Mouse (Mus musculus) brain, embryonic 14.5 days (tissue): Measurements from ENCODE around the gene Foxs1.

Source experiments
- CTCF ChIP-seq: fragments of 200-500 bp; IDR thresholded peaks from 2 replicates; pipeline ENCODE4 v1.5.1; 2012; ENCODE audit warnings: inconsistent platforms, mild to moderate bottlenecking, moderate library complexity, borderline replicate concordance; ENCODE audit not compliant: insufficient read depth, insufficient read length; ENCODE audit errors: extremely low read depth
- POLR2A ChIP-seq: fragments of 200-500 bp; IDR thresholded peaks from 2 replicates; pipeline ENCODE4 v1.6.1; 2012; ENCODE audit warnings: mild to moderate bottlenecking, inconsistent platforms, borderline replicate concordance; ENCODE audit not compliant: poor library complexity, insufficient read depth, insufficient read length, severe bottlenecking; ENCODE audit errors: extremely low read depth

DNA sequence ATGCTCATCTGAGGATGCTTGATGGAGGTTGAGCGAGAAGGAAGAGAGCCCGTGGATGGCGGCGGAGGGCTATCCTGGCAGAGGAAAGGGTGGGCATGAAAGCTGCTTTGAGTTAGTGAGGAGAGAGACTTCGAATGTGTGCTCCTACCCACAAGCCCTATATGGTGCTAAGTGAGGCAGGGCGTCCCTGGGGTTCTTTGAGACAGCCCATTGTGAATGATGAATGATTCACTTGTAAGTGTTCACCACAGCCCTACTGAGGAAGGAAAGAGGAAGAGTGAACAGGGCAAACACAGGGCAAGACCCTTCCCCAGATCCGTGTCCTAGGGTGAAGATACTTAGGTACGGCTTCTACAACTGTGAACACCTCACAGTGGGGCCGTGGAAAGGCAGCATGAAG, 6.1 kb downstream of the Foxs1 start:
- TF ChIP-seq POLR2A (no peak), CTCF (no peak)
